Mouse (Mus musculus) G1E-ER4 (cell line): ENCODE results near the gene Spats2. TPM values are rescaled to one million over a fixed set of nuclear protein-coding genes. Genes with fewer than 3 reads are reported as not detected.

Source experiments
- GATA1 ChIP-seq: IDR thresholded peaks from one replicate; pipeline ENCODE4 v1.8.0; 2012; ENCODE audit warnings: low read length, inconsistent platforms
- polyA plus RNA-seq: library from polyadenylated mRNA; stranded (reverse); fragments of >175 nt; gene quantifications from 2 replicates; pipeline ENCODE4 v1.2.3, GENCODE M21; 2012

The Spats2 gene
- polyA plus RNA-seq, 1 experiment, result not detected

DNA sequence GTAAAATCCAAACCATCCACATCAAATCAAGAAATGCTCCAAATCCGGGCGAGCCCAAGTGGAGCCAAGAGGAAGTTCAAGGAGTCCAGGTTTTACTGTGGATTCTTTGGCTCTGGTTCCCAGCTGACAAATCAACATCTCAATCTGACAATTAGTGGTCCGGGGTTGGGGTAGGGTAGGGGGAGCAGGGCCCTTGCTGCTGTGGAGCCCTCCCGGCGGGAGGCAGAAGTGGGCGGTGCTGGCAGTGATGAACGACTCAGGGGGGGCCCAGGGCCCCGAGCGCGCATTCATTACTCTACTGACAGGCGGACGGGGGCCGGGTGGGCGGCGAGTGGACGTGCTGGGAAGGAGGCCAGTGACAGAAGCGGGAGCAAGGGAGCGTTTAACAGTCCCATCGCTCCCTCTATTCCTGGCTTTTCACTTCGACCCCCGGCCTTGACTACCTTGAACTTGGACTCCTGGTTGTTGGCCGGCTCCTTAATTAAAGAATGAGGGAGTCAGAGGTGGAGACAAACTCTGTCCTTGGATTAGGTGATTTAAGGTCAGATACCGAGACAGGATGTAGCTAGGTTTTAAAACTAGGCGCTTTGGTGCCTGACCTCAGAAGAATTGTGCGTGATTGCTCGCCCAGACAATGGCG lies 31.0 kb upstream of the Spats2 start:
- TF ChIP-seq GATA1, result no peak

DNA sequence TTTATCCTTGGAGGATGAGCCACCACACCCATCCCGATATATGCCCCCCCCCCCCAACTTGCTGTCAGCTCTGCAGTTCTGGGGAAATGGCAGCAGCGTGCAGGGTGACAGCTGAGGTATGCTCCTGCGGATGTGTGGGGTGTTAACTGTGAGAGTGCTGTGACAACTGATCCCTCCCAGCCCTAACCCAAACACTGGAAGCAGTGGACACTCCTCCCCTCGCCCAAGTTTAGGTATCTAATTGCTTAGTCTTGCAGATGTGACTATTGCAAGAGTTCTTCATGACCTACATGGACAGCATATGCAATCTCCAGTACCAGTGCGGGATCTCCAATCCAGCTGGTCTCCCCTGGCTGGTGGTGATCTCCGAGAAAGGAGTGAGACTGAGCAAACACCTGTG lies 30.4 kb upstream of the Spats2 start:
- no peak for TF ChIP-seq GATA1

- no peak for TF ChIP-seq GATA1
Observed at GRCm38 (mm10) chr15:99096061-99096793, 29.5 kb upstream of the Spats2 start.

GRCm38 (mm10) chr15:99096831-99097500 lies 28.8 kb upstream of the Spats2 start:
- no peak for TF ChIP-seq GATA1

DNA sequence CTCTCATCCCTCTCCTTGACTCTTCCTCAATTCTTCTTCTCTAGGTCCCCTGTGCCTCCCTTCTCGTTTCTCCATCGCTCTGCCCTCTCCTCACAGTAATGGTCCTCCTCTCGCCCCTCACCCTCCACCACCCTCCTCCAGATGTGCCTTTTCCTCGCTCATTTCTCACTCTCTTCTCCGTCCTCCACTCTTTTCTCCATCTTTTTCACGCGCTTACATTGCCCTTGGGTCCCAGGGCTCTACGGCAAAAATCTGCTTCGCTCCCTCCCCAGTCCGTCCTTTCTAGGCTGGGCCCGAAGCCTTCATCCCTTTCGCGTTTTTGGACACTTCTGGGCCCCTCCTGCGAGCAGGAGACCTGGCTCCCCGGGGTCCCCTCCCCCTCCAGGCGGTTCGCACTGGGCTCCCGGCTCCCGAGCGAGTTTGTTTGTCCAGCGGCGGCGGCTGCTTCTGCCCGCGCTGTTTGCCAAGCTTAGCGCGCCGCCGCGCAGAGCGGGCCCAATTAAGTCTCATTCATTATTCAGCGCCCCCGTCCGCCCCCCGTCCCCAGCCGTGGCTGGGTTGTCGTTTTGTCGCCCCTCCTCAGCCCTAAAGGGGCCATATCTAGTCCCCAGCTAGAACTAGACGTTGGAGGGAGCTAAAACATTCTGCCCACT lies 27.8 kb upstream of the Spats2 start:
- no peak for TF ChIP-seq GATA1

GRCm38 (mm10) chr15:99098493-99098861 lies 27.2 kb upstream of the Spats2 start:
- TF ChIP-seq GATA1, result no peak

GRCm38 (mm10) chr15:99099139-99099556 lies 26.6 kb upstream of the Spats2 start:
- TF ChIP-seq GATA1, result no peak

- TF ChIP-seq GATA1, result no peak
Observed at GRCm38 (mm10) chr15:99099984-99100383, 25.7 kb upstream of the Spats2 start.

DNA sequence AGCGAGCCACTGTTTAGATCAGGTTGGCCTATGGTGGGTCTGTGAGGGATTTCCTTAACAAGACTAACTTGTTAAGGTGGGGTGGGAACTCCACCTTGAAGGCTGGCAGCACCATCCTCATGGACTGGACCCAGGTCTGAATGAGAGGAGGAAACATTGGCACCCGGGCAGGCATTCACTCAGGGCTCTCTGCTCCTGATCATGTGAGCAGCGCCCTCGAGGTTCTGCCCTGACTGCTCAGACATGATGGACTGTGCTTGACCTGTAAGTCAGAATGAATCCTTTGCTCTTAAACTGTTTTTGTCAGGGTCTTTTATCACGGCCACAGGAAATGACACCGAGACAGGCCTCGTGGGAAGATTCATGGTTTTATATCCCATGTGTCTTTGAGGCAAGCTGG lies 20.5 kb upstream of the Spats2 start:
- no peak for TF ChIP-seq GATA1

- TF ChIP-seq GATA1, result no peak
Observed at GRCm38 (mm10) chr15:99107866-99108265, 17.9 kb upstream of the Spats2 start.

- no peak for TF ChIP-seq GATA1
Observed at GRCm38 (mm10) chr15:99111139-99111538, 14.6 kb upstream of the Spats2 start.

- TF ChIP-seq GATA1, result no peak
Observed at GRCm38 (mm10) chr15:99111809-99112208, 13.9 kb upstream of the Spats2 start.

GRCm38 (mm10) chr15:99112843-99113395 lies 12.8 kb upstream of the Spats2 start:
- TF ChIP-seq GATA1, result no peak

DNA sequence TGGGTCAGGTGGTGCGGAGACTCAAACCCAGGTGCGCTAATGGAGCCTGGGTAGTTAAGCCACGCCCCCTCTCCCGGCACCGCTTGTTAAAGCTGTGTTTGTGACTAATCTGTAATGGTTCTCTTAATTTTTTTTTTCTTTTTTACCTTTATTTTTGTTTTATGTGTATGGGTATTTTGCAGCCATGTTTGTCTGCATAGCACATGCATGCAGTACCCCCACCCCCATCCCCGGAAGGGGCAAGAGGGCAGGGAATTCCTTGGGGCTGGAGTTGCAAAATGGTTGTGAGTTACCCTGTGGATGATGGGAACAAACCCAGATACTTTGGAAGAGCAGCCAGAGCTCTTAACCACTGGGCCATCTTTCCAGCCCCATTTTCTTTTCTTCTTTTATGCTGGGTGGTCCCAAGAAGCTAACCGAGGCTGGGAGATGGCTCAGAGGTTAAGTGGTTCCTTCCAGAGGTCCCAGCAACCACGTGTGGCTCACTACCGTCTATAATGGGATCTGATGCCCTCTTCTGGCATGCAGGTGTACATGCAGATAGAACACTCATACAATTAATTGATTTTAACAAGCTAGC lies 12.2 kb upstream of the Spats2 start:
- TF ChIP-seq GATA1, result no peak

DNA sequence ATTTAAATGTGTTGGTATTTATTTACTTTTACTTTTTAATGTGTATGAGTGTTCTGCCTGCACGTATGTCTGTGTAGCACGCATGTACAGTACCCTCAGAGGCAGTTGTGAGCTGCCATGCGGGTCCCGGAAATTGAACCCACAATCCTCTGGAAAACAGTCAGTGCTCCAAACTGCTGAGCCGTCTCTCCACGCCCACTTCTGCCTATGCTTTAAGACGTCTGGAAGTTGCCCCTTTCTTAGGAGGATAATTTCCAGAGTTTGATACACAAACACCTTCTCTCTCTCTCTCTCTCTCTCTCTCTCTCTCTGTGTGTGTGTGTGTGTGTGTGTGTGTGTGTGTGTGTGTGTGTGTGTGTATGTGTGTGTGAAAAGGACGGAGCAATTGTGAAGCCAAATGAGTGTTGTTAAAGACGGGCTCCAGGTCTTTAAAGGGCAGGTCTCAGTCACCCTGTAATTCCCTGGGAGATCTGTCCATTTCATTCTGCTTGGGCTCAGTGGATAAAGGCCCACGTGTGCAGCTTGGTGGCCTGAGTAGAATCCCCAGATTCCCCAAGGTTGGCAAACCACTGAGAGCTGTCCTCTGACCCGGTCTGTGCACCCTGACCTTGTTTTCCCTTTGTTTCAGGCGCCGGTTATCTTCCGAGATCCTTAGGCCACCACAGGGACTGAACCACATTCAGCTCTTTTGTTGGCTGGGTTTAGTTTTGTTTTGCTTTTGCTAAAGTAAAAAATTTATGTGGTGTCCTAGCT lies 11.2 kb upstream of the Spats2 start:
- no peak for TF ChIP-seq GATA1
